Mouse (Mus musculus) spleen, adult 2 months (tissue): ENCODE data around the gene Sstr3.

Experiments
- CTCF ChIP-seq: fragments of 200-500 bp; IDR thresholded peaks from 2 replicates; pipeline ENCODE4 v1.5.1; 2011; ENCODE audit warnings: mild to moderate bottlenecking, inconsistent platforms; ENCODE audit not compliant: insufficient read depth, insufficient read length, insufficient replicate concordance; ENCODE audit errors: extremely low read depth
- POLR2A ChIP-seq: fragments of 200-500 bp; IDR thresholded peaks from 2 replicates; pipeline ENCODE4 v1.6.1; 2011; ENCODE audit warnings: low read depth, low read length, inconsistent platforms

DNA sequence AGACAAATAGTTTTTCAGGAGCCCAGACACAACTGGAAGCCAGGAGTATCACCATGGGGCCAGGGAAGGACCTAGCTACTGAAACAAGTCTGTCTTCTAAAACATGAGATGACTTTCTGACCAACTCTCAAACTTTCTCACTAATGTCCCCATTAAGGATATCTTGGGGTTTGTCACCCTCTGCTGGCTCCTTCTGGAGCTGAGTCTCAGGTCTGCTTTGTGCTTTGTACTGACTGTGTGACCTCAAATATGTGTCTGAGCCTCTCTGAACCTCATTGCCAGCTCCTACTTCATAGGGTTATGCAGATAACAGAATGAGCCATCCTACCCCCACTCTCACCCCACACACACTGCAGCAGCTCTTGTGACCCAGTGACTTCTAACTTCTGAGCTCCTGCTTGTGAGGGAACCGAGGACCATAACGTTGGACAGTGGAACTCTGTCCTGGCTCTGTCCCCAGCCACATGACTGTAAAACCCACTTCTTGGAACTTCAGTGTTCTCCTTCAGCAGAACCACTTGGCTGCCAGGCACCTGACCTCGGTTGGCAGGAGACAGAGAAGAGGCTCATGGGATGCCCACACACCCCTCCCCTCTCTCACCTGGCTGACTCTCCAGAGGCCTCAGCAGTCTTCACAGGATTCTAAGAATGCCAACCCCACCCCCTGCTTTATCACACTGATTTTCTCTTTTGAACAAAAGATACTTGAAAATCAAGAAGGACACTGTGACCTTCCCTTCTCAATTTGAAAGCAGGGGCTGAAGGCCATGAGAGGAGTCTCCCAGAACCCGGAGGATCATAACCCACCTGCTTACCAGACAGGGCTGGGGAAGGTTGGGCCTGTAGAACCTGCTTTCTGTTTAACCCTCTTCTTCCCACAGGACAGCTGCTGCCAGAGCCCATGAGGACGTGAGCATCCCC, 3.2 kb upstream of the Sstr3 start:
- TF ChIP-seq POLR2A = no peak
- peak; percentile 25; the same call in 1 of the 2 replicates for TF ChIP-seq CTCF
